Mouse (Mus musculus): ENCODE data around the gene Rbm44. TPM values are rescaled to one million over a fixed set of nuclear protein-coding genes. Genes with fewer than 3 reads are reported as not detected.

Gene Rbm44
- polyA plus RNA-seq, 1 experiment from 2014 or later, result 0.57 TPM

- no peaks in the 10 kb centered on the region for H3K4me1 ChIP-seq (ENCODE audit: control insufficient read depth, insufficient read depth, low read length)
- H3K4me3 ChIP-seq (replicated peaks; ENCODE audit: low read depth, low read length), result no peak overlapping the region
- H3K9ac ChIP-seq (replicated peaks; ENCODE audit: low read length), result no peak overlapping the region
- H3K27me3 ChIP-seq (ENCODE audit: control insufficient read depth, insufficient read depth, low read length), result no peaks in the 10 kb centered on the region
- no peak overlapping the region for H3K4me2 ChIP-seq (ENCODE audit: low read length)
- H3K36me3 ChIP-seq (ENCODE audit: control insufficient read depth, insufficient read depth, low read length), result no peaks in the 10 kb centered on the region
- WGBS, result 76% methylated on average over 3 of the region's 3 CpGs
- DNase-seq (no peak), ATAC-seq (ENCODE audit: low FRiP score, low TSS enrichment) (no peak)
- no peaks in the 10 kb centered on the region for H3K9me3 ChIP-seq (ENCODE audit: control insufficient read depth, low read length)
- no peak overlapping the region for H3K27ac ChIP-seq (replicated peaks; ENCODE audit: low read depth, low read length)
These were observed 62.6 kb downstream of the Rbm44 start for GRCm38 (mm10) chr1:91207334-91208074.

GRCm38 (mm10) chr1:91209343-91209742 lies 64.5 kb downstream of the Rbm44 start:
- H3K36me3 ChIP-seq (ENCODE audit: control insufficient read depth, insufficient read depth, low read length), result no peaks in the 10 kb centered on the region
- H3K4me2 ChIP-seq (ENCODE audit: low read length), result no peak overlapping the region
- no peaks in the 10 kb centered on the region for H3K9me3 ChIP-seq (ENCODE audit: control insufficient read depth, low read length)
- H3K9ac ChIP-seq (replicated peaks; ENCODE audit: low read length), result no peak overlapping the region
- peak overlapping the region; percentile 71 for H3K27ac ChIP-seq (replicated peaks; ENCODE audit: low read depth, low read length)
- H3K27me3 ChIP-seq (ENCODE audit: control insufficient read depth, insufficient read depth, low read length), result no peaks in the 10 kb centered on the region
- H3K4me3 ChIP-seq (replicated peaks; ENCODE audit: low read depth, low read length), result no peak overlapping the region
- 66% methylated on average over 6 of the region's 6 CpGs for WGBS
- DNase-seq (peak; percentile 58), ATAC-seq (ENCODE audit: low FRiP score, low TSS enrichment) (peak; percentile 41; the same call in 1 of the 2 replicates)
- no peaks in the 10 kb centered on the region for H3K4me1 ChIP-seq (ENCODE audit: control insufficient read depth, insufficient read depth, low read length)

GRCm38 (mm10) chr1:91209785-91210184 lies 64.9 kb downstream of the Rbm44 start:
- Histone ChIP-seq H3K9ac (replicated peaks; ENCODE audit: low read length) (no peak overlapping the region), H3K9me3 (ENCODE audit: control insufficient read depth, low read length) (no peaks in the 10 kb centered on the region), H3K36me3 (ENCODE audit: control insufficient read depth, insufficient read depth, low read length) (no peaks in the 10 kb centered on the region), H3K4me1 (ENCODE audit: control insufficient read depth, insufficient read depth, low read length) (no peaks in the 10 kb centered on the region), H3K27me3 (ENCODE audit: control insufficient read depth, insufficient read depth, low read length) (no peaks in the 10 kb centered on the region), H3K27ac (replicated peaks; ENCODE audit: low read depth, low read length) (peak overlapping the region; percentile 71; the same call in 1 of the 2 replicates), H3K4me3 (replicated peaks; ENCODE audit: low read depth, low read length) (no peak overlapping the region), H3K4me2 (ENCODE audit: low read length) (no peak overlapping the region)
- 79% methylated on average over 6 of the region's 6 CpGs for WGBS
- ATAC-seq (ENCODE audit: low FRiP score, low TSS enrichment), result peak; percentile 80
- DNase-seq, result peak; percentile 77

- H3K27me3 ChIP-seq (ENCODE audit: control insufficient read depth, insufficient read depth, low read length), result no peaks in the 10 kb centered on the region
- no peak overlapping the region for H3K4me3 ChIP-seq (replicated peaks; ENCODE audit: low read depth, low read length)
- DNase-seq (peak; percentile 86), ATAC-seq (ENCODE audit: low FRiP score, low TSS enrichment) (no peak)
- no peak overlapping the region for H3K27ac ChIP-seq (replicated peaks; ENCODE audit: low read depth, low read length)
- H3K4me1 ChIP-seq (ENCODE audit: control insufficient read depth, insufficient read depth, low read length), result no peaks in the 10 kb centered on the region
- no peaks in the 10 kb centered on the region for H3K36me3 ChIP-seq (ENCODE audit: control insufficient read depth, insufficient read depth, low read length)
- H3K9ac ChIP-seq (replicated peaks; ENCODE audit: low read length), result no peak overlapping the region
- 84% methylated on average over 1 of the region's 1 CpGs for WGBS
- H3K4me2 ChIP-seq (ENCODE audit: low read length), result no peak overlapping the region
- H3K9me3 ChIP-seq (ENCODE audit: control insufficient read depth, low read length), result no peaks in the 10 kb centered on the region
These were observed 66.2 kb downstream of the Rbm44 start for GRCm38 (mm10) chr1:91211099-91211498.

GRCm38 (mm10) chr1:91211591-91212008 lies 66.7 kb downstream of the Rbm44 start:
- 75% methylated on average over 7 of the region's 7 CpGs for WGBS
- H3K4me3 ChIP-seq (replicated peaks; ENCODE audit: low read depth, low read length), result no peak overlapping the region
- DNase-seq (peak; percentile 18), ATAC-seq (ENCODE audit: low FRiP score, low TSS enrichment) (no peak)
- H3K27ac ChIP-seq (replicated peaks; ENCODE audit: low read depth, low read length), result no peak overlapping the region
- no peaks in the 10 kb centered on the region for H3K36me3 ChIP-seq (ENCODE audit: control insufficient read depth, insufficient read depth, low read length)
- no peaks in the 10 kb centered on the region for H3K27me3 ChIP-seq (ENCODE audit: control insufficient read depth, insufficient read depth, low read length)
- H3K4me1 ChIP-seq (ENCODE audit: control insufficient read depth, insufficient read depth, low read length), result no peaks in the 10 kb centered on the region
- no peak overlapping the region for H3K4me2 ChIP-seq (ENCODE audit: low read length)
- H3K9me3 ChIP-seq (ENCODE audit: control insufficient read depth, low read length), result no peaks in the 10 kb centered on the region
- no peak overlapping the region for H3K9ac ChIP-seq (replicated peaks; ENCODE audit: low read length)

- no peak overlapping the region for H3K27ac ChIP-seq (replicated peaks; ENCODE audit: low read depth, low read length)
- no peaks in the 10 kb centered on the region for H3K36me3 ChIP-seq (ENCODE audit: control insufficient read depth, insufficient read depth, low read length)
- ATAC-seq (ENCODE audit: low FRiP score, low TSS enrichment) (no peak), DNase-seq (no peak)
- no peaks in the 10 kb centered on the region for H3K4me1 ChIP-seq (ENCODE audit: control insufficient read depth, insufficient read depth, low read length)
- WGBS, result 95% methylated on average over 1 of the region's 1 CpGs
- H3K9me3 ChIP-seq (ENCODE audit: control insufficient read depth, low read length), result no peaks in the 10 kb centered on the region
- no peak overlapping the region for H3K4me2 ChIP-seq (ENCODE audit: low read length)
- no peak overlapping the region for H3K9ac ChIP-seq (replicated peaks; ENCODE audit: low read length)
- no peak overlapping the region for H3K4me3 ChIP-seq (replicated peaks; ENCODE audit: low read depth, low read length)
- no peaks in the 10 kb centered on the region for H3K27me3 ChIP-seq (ENCODE audit: control insufficient read depth, insufficient read depth, low read length)
These were observed 70.4 kb downstream of the Rbm44 start for GRCm38 (mm10) chr1:91215264-91215663.

GRCm38 (mm10) chr1:91215981-91216380 lies 71.1 kb downstream of the Rbm44 start:
- H3K9ac ChIP-seq (replicated peaks; ENCODE audit: low read length), result no peak overlapping the region
- H3K27me3 ChIP-seq (ENCODE audit: control insufficient read depth, insufficient read depth, low read length), result no peaks in the 10 kb centered on the region
- no peak overlapping the region for H3K4me3 ChIP-seq (replicated peaks; ENCODE audit: low read depth, low read length)
- H3K4me1 ChIP-seq (ENCODE audit: control insufficient read depth, insufficient read depth, low read length), result no peaks in the 10 kb centered on the region
- no peak overlapping the region for H3K27ac ChIP-seq (replicated peaks; ENCODE audit: low read depth, low read length)
- ATAC-seq (ENCODE audit: low FRiP score, low TSS enrichment), result no peak
- H3K4me2 ChIP-seq (ENCODE audit: low read length), result no peak overlapping the region
- WGBS, result 56% methylated on average over 1 of the region's 1 CpGs
- no peak for DNase-seq
- H3K9me3 ChIP-seq (ENCODE audit: control insufficient read depth, low read length), result no peaks in the 10 kb centered on the region
- H3K36me3 ChIP-seq (ENCODE audit: control insufficient read depth, insufficient read depth, low read length), result no peaks in the 10 kb centered on the region

GRCm38 (mm10) chr1:91216504-91217267 lies 71.8 kb downstream of the Rbm44 start:
- no peaks in the 10 kb centered on the region for H3K9me3 ChIP-seq (ENCODE audit: control insufficient read depth, low read length)
- H3K9ac ChIP-seq (replicated peaks; ENCODE audit: low read length), result no peak overlapping the region
- no peak overlapping the region for H3K27ac ChIP-seq (replicated peaks; ENCODE audit: low read depth, low read length)
- WGBS, result 49% methylated on average over 10 of the region's 10 CpGs
- H3K4me2 ChIP-seq (ENCODE audit: low read length), result no peak overlapping the region
- DNase-seq, result no peak
- H3K4me3 ChIP-seq (replicated peaks; ENCODE audit: low read depth, low read length), result no peak overlapping the region
- no peak for ATAC-seq (ENCODE audit: low FRiP score, low TSS enrichment)
- no peaks in the 10 kb centered on the region for H3K36me3 ChIP-seq (ENCODE audit: control insufficient read depth, insufficient read depth, low read length)
- H3K27me3 ChIP-seq (ENCODE audit: control insufficient read depth, insufficient read depth, low read length), result no peaks in the 10 kb centered on the region
- no peaks in the 10 kb centered on the region for H3K4me1 ChIP-seq (ENCODE audit: control insufficient read depth, insufficient read depth, low read length)

All from midbrain, embryonic 14.5 days (tissue).